Mouse (Mus musculus) testis, adult 2 months (tissue): ENCODE data around the gene Ube2d2b.
A peak's percentile ranks its signal among the peaks of the same experiment; 100 is the strongest.

ENCODE experiments used
- CTCF ChIP-seq: fragments of 200-500 bp; IDR thresholded peaks from 2 replicates; pipeline ENCODE4 v1.5.1; 2012; ENCODE audit warnings: low read depth, mild to moderate bottlenecking, inconsistent platforms, low read length, moderate library complexity; ENCODE audit not compliant: control insufficient read depth, insufficient read depth, insufficient replicate concordance
- POLR2A ChIP-seq: fragments of 200-500 bp; IDR thresholded peaks from 2 replicates; pipeline ENCODE4 v1.6.1; 2012; ENCODE audit warnings: low read depth, mild to moderate bottlenecking, inconsistent platforms, low read length, moderate library complexity; ENCODE audit not compliant: control insufficient read depth

DNA sequence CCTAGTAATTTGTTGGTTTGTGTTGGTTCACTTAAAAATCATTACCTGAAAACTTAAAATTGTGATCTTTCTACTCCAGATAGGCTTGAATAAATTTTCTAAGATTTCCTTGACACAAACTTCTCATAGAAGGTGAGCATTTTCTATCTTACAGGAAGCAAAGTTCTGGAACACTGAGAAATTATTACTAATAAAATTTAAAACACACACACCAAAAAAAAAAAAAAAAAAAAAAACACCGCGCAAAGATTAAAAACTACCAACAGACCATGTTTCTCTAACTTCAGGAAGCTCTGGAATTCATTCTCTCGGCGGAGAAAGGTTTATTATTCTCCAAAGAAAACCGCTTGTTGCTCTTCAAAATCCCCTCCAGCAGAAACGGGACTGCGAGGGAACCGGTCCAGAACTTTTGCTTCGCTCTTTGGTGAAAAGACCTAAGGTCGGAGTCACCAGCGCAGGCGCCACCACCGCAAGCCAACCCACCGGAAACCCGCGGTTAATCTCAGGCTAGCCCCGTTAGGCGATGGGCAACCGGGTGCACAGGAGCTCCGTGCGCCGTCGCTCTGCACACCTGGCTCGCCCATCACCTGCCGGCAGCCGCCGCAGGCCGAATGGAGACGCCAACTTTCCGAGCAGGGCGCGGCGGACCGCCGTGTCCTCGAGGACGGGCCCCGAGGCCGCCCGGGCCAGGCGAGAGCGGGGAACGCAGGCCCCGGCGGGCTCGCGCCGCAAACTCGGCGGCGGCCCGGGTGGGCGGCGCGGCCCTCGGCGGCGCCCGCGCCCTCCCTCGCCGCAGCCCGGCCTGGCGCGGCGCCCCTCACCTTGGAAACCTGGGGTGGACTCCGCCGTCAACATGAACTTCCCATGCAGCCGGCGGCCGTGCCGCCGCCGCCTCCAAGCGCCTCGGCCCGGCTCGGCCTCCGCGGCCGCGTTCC is 38.3 kb downstream of the Ube2d2b start:
- no peak for TF ChIP-seq CTCF
- TF ChIP-seq POLR2A: peak; percentile 27; the same call in 1 of the 2 replicates
